Mouse (Mus musculus): ENCODE data around the gene Tulp3.
"Not testable (repeated sequence)": the region's sequence is repeated elsewhere in the genome, so short reads cannot be mapped to it uniquely, and the experiment has no call there.

The Tulp3 gene

DNA sequence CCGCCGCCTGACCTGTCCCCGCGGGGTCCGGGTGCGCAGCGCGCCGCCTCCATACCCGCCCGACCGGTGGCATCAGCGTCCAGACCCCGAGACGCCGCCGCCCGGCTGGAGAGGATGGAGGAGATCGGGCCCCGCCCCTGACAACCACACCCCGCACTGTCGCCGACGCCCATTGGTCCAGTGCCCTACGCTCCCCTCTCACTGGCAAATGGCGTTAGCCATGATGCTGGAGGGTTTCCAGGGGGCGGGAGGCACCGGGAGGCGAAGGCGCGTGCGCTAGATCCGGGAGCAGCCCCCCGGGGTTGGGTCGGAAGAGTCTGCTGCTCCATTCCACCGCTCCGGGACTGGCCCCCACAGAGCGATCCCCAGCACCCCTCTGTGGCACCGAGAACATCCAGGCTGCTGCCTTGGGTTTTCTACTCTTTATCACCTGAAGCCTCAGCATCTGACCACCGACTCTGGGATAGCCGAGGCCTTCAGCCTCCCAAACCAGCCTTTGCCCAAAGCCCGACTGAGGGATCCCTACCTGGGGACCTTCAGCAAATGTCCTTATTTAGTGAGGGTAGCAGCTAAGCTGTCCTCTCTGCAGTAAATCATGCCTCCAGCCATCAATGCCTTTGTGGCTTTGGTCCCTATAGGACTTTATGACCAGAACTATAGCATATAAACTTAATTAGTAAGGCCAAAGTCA lies at the start of gene Tulp3:
TSS of gene Tulp3 (minus strand) at position 126 of the 691 bp plus-strand sequence.
- DNase-seq: peak; percentile 97 to 99

DNA sequence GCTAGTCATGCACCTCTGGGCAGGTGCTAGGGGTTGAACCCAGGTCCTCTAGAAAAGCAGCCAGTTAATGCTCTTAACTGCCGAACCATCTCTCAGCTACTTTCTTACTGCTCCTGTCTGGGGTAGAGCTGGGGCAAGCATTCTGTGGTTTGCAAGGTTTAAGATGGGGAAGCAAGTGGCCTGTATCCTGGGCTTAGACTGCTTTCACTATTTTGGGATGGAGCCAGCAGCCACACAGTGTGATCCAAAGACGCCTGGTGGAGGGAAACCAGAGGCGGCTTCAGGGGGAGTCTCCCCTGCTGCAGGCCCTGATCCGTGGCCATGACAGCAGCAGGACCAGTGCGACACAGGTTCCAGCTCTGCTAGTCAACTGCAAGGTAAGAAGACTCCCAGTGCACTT lies 49.1 kb upstream of the Tulp3 start:
- DNase-seq: no peak

DNA sequence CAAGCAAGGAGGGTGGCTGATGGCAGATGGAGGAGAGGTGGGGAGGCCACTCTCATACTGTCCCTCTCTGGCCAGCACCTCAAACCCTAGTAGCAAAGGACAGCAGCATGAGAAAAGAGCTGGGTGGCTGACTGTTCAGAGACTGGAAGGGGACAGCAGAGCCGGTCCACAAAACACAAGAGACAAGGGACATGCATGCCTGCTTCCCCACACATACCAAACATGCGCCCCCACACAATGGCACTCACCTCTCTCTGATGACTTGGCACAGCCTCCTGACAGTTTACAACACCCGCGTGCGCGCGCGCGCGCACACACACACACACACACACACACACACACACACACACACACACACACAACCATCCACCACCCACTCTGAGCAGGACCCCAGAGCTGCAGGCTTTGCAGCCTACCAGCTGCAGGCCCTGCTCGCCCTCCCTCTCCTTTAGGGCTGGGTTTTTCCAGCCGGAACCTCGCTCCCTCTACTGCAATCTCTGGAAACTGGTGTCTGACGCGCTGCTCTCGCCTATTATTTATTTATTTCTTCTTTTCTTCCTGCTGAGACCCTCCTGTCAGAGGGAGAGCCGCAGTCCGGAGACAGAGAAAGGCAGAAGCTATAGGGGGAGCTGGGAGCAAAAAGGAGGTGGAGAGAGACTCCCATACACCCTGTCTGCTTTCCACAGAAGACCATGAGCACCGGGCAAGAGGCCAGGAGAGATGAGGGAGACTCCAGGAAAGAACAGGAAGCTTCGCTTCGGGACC lies 44.0 kb upstream of the Tulp3 start:
- peak; percentile 67 to 71 for DNase-seq

DNA sequence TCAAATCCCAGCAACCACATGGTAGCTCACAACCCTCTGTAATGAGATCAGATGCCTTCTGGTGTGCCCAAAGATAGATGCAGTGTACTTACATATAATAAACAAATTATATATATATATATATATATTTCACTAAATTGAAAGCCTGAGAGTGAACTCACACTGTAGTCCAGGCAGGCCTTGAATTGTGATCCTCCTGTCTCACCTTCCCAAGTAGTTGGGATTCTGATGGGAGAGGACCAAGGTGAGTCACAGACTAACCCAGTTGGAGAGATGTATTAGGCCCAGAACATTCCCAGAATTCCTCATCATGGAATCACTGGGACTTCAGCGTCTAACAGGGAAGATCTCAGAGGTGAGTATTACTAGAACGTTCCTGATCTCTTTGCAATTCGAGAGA lies 43.3 kb upstream of the Tulp3 start, which contains the start of gene Nrip2:
TSS of gene Nrip2 (plus strand) at position 301 of the 400 bp plus-strand sequence.
- DNase-seq: no peak

DNA sequence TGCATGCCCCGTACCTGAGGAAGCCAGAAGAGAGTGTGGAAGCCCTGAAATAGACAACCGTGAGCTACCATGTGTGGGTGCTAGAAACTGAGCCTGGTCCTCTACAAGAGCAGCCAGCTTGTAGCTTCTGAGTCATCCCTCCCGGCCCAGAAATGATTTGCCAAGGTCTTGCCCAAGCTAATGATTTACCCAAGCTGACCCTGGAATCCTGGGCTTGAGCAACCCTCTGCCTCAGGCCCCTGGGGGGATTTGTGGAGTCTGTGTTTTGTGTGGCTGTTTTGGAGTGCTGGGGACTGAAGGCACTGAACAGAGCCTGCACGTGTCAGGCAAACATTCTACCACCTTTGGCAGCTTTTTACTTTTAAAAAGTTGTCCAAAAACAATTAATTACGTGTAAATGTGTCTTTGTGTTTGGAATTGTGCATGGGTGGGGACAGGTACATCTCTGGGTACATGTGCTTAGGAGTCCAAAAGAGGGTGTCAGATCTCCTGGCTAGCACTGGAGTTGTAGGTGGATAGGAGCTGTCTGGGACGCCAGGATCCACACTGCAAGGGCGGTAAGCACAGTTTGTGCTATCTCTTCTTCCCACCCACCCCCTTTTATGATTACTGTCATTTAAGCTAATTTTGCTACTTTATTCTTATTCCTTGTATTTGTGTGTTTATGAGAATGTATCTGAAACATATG lies 42.1 kb upstream of the Tulp3 start:
- DNase-seq: no peak

DNA sequence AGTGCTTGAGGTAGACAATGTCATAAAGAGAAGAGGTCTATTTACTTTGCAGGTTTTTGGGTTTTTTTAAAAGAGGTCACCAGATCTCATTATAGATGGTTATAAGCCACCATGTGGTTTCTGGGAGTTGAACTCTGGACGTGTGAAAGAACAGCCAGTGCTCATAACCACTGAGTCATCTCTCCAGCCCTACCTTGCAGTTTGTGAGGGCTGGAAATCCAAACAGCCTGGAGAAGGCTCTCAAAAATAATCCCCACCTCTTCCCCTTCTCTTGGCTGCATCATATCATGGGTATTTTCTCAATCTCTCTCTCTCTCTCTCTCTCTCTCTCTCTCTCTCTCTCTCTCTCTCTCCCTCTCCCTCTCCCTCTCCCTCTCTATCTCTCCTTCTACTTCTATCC lies 35.0 kb upstream of the Tulp3 start:
- no peak for DNase-seq

DNA sequence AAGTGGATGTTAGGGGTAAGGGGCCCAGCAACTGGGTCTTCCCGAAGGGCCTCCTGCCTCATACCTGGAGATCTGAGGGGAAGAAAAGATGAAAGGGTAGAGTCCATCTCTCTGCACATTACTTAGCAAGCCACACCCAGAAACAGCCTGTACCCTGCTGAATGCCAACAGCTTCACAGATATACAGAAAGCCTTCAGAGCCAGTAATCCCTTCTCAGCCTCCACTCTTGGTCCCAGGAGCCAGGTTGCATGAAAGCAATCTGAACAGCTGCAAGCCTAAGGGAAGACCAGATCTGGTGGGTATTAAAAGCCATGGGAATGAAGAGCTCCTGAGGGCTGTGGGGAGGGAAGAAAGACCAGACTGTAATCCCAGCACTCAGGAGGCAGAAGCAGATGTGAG lies 33.5 kb upstream of the Tulp3 start:
- no peak for DNase-seq

DNA sequence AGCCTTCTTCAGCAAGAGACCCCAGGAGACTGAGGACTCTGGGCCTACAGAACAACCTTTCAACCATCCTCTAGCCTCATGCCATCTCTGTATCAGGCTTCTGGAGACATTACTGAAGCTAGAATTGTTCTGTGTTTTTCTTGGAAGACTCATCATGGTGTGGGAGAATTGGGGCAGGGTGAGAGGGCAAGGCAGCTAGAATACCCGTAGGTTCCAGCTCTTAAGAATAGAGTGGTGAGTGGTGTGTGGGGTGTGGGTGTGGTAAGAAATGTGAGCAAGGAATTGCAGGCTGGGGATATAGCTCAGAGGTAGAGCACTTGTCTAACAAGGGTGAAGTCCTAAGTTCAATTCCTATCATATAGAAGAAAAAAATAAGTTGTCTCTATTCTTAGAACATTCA lies 29.4 kb upstream of the Tulp3 start:
- DNase-seq: no peak

DNA sequence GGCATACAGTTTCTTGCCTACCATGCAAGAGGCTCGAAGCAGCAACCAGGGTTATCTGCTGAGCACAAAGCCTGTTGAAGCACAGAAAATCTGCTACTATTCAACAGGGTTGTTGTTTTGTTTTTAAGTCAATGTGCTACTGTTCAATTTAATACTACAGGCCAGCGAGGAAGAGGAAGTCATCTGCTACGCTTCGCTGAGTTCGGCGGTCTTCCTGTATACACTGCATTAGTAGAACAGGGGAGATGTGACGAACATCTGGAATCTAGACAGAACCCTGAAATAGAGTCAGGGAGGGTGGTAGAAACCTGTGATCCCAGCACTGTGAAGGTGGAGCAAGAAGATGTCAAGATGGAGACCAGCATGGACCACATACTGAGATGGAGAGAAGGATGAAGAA lies 28.1 kb upstream of the Tulp3 start:
- DNase-seq: no peak

DNA sequence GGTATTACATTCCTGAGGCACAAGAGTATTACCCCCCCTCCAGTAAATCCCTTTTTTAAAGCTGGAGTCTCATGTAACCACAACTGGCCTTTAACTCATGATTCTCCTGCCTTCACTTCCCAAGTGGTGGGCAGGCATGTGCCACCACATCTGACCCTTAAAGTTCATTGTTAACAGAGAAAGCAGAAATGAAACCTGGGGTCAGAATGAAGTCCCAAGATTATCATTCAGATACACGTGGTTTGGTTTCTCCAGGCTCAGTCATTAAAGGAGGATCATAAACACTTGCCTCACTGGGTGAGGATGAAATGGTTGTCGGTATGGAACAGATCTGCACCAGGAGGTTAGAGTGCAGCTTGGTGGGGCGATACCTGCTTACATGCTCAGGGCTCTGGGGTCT lies 25.6 kb upstream of the Tulp3 start:
- DNase-seq: no peak

DNA sequence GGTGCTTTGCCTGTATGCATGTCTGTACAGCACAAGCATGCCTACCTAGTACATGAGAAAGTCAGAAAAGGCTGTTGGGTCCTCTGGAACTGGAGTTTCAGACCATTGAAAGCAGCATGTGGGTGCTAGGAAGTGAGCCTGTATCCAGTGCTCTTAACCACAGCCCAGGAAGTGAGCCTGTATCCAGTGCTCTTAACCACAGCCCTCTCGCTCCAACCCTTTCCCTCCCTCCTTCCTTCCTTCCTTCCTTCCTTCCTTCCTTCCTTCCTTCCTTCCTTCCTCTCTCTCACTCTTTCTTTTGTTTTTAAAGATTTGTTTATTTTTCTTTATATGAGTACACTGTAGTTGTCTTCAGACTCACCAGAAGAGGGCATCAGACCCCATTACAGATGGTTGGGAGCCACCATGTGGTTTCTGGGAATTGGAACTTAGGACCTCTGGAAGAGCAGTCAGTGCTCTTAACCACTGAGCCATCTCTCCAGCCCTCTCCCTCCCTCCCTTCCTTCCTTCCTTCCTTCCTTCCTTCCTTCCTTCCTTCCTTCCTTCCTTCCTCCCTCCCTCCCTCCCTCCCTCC lies 25.0 kb upstream of the Tulp3 start:
- DNase-seq: not testable (repeated sequence)

DNA sequence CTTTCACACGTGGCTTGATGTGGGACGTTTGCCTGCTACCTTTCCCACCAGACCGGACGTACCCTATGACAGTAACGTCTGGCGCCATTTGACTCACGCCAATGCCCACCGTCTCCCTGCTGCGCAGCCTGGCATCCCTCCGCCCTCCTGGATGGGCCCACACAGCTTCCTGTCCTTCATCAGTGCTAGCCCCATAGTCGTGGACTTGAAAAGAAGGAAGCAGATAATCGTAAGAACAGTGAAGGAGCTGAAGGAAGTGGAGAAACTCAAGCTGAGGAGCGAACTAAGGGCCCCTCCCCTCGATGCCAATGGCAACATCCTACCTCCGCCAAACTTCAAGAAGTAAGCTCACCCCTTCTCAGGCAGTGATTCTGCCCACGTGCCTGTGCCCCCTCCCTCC lies 24.0 kb upstream of the Tulp3 start:
- DNase-seq: no peak

DNA sequence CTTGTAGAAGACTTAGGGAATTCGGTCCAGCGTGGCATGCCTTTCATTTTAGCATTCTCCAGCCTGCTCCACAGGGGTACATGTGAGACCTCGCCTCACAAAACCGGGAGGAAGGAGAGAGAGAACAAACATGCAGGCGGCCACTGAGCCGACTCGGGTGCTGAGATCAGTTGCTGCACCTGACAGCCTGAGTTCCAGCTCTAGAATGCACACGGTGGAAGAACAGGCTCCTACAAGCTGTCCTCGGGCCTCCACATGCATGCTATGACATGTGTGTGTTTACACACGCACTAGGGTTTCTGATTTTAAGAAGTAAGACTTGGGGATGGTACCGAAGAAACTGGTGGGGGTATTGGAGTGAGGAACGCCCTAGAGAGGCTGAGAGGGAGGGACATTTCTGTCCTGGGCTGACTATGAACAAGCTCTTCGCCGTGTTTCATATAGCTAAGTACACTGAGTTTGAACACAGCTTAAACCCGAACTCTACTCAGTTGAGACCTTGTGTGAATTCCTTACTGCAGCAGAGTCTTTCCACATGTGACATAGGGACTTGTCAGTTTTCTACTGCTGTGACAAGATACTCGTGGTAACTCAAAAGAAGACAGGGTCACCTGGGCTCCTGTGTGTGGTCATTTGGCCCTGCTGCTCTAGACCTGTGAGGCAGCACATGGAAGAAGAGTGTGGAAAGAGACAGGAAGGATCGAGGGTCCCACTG lies 20.9 kb upstream of the Tulp3 start:
- no peak for DNase-seq

DNA sequence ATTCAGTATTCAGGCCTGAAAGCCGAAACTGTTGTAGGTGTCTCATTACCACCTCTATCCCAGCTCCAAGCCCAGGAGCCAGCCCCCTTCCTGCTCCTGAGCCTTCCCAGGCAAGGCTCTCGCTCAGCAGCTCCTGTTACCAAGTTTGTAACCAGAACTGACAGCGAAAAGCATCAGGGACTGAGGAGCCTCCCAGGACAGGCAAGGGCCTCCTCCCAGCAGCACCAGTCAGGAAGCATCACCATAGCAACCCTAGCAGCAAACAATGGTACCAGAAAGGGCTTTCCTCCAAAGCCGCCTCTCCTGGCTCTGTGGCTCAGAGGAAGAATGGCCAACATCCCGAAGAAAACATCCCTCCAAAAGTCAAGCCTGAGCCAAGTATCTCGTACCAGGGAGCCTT lies 19.5 kb upstream of the Tulp3 start, which contains the start of the genes Tex52 and Gm44596:
TSS of gene Tex52 (plus strand) at position 265 of the 400 bp plus-strand sequence.
TSS of gene Gm44596 (plus strand) at position 312 of the 400 bp plus-strand sequence.
- DNase-seq: no peak

DNA sequence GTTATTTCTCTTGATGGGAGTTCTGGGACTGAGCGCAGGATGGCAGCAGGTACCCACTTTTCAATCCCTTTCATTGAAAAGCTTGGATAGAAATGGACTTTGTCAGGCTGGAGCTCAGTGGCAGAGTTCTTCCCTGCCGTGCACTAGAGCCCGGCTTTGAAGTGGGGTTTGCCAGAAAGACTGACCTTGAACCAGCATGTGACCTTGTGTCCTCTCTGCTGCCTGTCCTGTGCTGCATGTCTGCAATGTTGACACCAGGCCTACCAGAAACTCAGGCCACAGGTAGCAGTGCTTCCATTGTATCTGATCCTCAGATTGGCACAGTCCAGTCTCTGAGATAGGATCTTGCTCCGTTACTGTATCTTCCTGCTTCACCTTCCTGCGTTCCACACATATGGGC lies 14.4 kb upstream of the Tulp3 start:
- no peak for DNase-seq

DNA sequence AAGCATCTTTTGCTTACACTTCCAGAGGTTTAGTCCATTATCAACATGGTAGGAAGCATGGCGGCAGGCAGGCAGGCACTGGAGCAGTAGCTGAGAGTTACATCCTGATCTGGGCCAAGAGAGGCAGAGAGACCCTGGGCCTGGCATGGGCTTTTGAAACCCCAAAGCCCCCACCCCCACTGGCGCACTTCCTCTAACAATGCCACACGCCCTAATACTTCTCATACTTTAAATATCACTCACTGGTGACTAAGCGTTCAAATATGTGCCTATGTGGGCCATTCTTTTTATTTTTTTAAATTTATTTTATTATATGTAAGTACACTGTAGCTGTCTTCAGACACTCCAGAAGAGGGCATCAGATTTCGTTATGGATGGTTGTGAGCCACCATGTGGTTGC lies 10.8 kb upstream of the Tulp3 start:
- no peak for DNase-seq

DNA sequence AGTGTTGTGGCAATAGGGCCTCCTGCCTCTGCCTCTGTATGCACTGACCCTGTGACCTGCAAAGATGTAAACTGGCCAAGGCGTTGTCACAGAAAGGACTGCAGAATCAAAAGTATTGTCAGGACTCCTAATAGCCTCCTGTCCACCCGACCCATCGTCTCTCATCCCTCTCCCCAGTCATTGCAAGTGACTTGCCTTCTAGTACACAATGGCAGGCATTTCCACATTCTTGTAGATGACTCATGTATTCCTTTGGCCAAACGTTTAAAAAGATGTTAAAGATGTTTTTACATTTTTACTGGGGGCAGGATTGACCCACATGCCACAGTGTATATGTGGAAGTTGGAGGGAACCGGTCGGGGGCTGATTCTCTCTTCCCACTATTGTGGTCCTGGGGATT lies 9.1 kb upstream of the Tulp3 start:
- DNase-seq: no peak

DNA sequence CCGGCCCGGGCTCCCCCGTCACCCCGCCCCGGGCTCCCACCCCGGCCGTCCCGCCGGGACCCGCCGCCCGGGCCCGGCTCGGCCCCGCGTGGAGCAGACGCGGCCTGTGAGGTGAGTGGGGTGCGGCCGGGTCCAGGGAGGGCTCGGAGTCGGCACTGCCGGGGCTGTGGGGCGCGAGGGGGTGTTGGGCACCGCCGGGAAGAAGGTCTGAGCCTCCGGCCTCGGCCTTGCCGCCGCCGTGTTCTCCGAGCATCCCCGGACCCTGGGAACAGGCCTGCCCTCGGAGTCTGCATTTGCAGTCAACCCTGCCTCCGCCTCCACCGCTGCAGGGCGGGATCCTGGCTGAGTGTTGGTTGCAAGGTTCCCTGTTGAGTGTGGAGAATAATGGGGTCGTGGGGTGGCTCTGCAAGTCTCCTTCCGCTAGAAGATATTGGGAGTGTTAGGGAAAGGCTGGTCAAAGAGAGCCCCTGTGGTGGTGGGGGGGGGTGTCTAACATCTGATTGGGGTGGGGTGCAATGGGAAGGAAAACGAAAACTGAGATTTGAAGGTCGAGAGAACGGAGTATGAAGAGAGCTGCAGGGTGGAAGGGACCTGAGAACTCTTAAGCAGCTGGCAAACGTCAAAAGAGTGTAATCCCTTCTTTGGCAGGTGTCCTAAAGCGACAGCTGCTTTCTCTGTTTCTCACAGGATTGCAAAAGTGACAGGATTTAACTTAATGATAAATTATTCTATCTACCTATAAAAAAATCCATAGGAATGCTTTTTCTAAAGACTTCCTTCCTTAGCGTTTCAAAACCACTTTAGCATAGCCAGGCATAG lies 7.6 kb upstream of the Tulp3 start:
- DNase-seq: no peak

DNA sequence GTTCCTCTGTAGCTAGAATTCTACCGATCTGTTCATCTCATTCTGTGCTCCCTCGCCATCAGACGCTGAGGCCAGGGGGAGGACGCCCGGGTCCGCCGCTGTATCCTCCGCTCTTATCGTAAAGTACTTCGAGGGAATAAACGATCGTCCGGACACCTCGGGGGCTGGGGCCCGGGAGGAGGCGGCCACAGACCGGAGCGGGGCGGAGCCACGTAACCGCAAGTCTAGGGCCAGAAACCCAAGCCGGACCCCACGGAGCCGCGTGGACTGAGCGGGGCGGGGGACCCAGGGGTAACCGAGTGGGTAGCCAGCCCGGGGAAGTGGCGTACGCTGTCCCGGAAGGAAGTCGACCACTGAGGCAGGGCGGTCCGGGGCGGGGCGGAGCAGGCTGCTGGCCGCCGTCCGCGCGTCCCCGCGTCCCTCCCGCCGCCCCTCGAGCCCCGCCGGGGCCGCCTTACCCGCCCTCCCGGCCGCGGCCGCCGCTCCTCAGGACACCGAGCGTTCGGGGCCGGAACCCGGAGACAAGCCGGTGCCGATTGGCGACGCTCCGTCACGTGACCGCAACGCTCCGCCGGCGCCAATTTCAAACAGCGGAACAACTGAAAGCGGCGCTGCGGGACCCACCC lies 6.8 kb upstream of the Tulp3 start, which contains the start of the genes Rhno1 and Foxm1:
TSS of gene Rhno1 (minus strand) at position 531 of the 626 bp plus-strand sequence.
TSS of gene Foxm1 (plus strand) at position 587 of the 626 bp plus-strand sequence.
- DNase-seq: peak; percentile 81 to 83

DNA sequence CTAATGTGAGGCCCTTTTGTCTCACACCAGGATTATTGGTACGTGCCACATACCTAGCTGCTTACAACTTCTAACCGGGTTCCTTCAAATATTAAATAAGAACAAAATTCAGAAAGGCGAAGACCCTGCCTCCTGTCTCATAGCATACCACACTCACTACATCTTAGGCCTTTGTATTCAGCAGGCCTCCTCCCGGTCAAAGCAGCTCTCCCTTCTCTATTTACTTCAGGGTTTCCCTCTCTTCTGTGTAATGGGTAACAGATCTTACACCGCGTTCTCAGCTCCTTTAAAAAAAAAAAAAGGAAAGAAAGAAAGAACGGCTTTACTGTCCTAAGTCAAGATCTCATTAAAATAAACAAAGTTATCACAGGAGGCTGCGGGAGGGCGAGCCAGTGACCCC lies 6.2 kb upstream of the Tulp3 start:
- no peak for DNase-seq

DNA sequence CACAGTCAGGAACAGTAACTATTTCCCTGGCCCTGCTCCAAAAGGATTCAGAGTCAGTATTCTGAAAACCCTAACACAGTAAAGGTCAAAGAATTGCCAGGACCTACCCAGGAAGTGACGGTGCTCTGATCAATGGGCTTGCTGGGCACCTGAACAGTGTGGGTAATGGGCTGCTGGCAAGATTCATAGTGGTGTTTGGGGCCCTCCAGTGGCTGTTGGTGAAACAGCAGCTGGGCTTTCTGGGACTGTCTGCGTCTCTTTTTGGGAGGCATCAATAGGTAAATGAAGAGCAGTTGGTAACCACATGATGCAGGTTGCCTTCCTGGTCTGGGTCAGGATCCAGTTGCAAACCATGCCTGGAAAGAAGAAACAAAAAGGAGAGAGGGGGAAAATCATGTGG lies 3.3 kb upstream of the Tulp3 start:
- peak; percentile 67 to 75 for DNase-seq

Data from cerebellum, postnatal 36 days (tissue).